Mouse (Mus musculus): Measurements from ENCODE around the gene Olfr975.

DNA sequence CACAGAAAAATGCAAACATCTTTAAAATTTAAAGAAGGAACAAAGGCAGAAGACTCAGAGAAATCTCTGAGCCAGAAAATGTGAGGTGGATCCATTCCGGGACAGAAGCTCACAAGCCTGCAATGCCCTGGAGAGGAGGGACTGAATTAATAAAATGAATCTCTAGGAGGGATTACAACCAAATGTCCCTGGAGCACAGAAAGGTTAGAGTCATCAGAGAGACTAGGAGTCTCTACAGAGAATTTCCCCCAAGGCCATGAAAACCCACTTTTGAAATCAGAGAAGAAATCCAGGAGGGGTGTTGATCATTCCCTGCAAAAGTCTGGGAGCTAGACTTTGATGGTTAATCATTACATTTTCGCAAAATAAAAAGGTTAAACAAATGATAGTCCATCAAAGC is 40.0 kb upstream of the Olfr975 start, which contains the start of gene Olfr978:
- TF ChIP-seq POLR2A (IDR thresholded peaks at IDR 0.05; ENCODE audit: low read depth, low read length), result no peak
- TF ChIP-seq CTCF (IDR thresholded peaks at IDR 0.05; ENCODE audit: borderline replicate concordance, insufficient read depth, low read length), result no peak

Measured in embryonic fibroblast, embryonic 13.5 days (primary cell).